Mouse (Mus musculus) thymus, adult 18-20 months (tissue): ENCODE measurements around the gene Erc1.

Experiments used
- DNase-seq, 2 experiments: peaks; one replicate each; pipeline ENCODE4 v3.0.0; 2022; ENCODE audit warnings: mixed read lengths in 2 of 2

Gene Erc1

DNA sequence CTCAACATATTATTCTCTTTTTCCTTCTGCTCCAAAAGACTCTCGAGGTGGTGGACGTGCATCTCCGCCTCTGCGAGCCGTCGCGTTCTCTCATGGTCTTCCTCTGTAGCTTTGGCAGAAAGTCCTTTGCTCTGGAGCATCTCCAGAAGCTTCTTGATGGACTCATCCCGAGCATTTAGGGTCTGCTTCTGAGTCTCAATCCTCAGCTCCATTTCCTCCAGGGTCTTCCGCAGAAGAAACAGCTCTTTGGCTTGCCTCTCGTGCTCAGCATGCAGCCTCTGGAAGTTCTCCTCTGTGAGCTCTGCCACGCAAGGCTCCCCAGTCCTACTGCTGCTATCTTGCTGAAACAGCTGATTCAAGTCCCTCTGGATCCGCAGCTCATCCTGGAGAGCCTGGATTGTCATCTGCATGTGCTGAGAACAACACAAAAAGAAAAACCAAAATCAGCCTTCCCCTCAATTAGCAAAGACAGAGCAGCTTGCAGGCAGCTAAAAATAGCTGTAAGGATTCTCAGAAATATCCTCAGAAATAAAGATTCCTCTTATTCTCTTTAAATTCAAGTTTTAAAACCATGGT is 51.0 kb downstream of the Erc1 start:
- DNase-seq: no peak

DNA sequence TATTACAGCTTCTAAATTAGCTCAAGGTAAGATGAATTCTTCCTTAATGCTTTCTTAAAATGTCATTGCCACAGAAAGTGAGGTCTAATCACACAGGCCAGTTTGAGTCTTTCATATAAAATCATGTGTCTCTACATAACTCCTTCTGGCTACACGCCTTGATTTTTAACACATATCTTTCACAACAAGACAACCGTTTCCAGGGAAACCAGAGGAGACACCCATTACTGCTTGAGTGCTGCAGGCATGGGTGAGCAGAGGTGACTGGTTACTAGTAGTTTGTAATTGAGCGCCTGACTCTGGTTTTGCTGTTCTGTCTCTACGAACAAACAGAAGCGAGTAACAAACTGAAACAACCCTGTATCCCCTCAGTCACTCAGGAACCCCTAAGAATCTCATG is 51.7 kb downstream of the Erc1 start:
- DNase-seq: no peak

DNA sequence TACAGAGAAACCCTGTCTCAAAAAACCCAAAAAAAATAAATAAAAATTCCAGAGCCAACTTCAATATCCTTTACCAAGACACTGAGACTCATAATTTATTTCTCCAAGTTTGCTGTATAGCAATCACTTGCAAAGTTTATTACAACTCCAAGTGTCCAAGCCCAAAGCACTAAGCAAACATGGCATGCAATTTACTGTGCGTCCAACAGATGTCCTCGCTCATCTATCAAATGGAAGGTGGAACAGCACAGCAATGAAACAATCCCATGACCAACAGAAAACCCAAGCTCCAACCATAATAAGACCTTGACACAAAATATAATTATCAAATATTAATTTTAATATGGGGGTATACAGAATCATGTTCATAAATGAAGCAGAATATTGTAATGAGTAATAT is 55.4 kb downstream of the Erc1 start:
- DNase-seq: peak; percentile 9 to 27

DNA sequence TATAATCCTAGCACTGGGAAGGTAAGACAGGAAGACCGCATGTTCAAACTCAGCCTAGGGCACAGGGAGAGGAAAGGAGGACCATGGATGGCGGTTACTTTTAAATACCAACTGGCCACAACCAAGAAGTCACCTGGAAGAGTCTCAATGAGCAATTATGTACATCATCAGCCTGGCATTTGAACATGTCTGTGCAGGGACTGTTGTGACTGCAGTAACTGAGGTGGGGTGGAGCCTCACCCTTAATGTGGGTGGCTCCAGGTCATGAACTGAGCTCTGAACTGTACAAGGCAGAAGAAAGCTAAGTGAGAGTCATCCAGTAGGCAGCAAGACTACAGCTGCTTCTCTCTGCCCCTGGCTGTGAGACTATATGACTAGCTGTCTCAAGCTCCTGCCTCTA is 65.6 kb downstream of the Erc1 start:
- no peak for DNase-seq

DNA sequence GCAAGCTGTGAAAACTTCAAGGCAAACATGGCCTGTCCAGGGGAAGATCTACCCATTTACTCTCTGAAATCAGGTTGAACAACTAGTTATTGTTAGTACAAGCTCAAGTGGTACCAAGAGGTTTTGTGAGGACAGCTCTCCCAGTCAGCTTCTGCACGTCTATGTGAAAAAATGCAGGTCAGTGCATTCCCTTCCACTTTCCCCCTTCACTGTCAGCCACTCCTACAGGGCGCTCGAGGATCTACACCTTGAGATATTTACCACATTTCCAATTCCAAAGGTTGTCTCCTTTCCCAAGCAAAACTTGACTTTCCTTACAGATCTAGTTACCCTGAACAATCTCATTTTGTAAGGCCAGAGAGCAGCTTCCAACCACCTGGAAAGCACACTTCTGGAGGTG is 66.9 kb downstream of the Erc1 start:
- DNase-seq: no peak

DNA sequence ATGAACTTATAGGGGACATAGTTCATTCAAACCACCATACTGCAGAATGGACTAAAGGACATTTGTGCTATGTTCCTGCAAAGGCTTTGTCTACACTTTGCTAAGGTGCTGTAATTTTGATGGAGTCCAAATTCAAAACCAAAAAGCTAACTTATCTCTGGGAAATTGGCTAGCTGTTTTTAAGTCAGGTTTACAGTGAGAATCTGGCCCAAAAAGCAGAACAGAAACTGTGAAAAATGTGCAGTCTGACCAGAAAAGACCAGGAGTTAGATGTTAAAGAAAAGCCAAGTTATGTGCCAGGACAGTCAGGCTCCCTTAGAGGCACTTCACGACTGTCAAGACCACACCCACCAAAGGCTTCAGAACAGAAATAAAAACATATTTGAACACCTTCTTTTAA is 79.2 kb downstream of the Erc1 start:
- no peak for DNase-seq

DNA sequence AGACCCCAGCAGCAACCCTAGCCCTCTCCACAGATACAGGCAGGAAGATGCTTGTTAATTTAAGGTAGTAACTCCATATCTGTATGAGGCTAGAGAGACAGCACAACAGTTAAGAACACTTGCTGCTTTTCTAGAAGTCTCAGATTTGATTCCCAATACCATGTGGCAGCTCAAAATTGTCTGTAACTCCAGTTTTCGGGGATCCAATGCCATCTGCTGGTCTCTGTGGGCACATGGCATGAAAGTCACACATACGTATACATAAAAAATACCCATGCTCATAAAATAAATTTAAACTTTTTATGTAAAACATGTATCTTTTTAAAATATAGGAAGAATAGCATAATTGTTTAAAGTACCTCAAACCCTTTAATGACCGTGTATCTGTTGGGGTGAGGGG is 83.6 kb downstream of the Erc1 start:
- DNase-seq: no peak

DNA sequence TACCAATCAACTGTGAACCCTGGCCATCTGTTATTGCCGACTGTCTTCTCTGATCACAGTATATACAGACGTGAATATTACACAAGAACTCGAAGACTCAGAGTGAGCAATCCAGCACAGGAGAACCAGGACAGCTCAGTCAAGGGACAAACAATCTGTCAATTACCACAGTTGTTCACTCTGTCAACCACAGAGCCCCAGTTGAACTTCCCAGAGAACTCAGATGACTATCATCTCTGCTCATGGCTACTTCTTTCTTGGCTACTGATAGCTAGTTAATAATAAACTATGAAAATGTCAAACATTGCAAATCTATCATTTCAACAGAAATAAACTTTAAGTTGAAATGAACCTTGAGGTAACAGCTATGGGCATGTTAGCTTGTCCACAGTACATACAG is 88.1 kb downstream of the Erc1 start:
- DNase-seq: no peak

DNA sequence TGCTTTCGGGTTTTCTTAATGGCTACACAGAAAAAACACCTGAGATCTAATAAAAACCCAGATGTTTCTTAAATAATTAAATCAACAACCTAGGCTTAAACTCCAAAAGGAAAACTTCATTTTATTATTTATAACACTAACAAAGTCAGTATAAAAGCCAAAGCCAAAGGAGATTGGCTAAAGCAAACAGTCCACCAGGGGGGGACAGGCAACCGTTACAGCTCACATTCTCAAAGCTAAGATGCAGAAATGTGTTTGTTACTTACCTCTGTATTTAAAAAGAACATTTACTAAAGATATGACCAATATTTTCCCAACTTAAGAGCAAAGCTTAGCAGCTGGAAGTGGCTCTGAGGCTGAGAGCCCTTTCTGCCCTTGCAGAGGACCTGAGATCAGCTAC is 89.5 kb downstream of the Erc1 start:
- no peak for DNase-seq

DNA sequence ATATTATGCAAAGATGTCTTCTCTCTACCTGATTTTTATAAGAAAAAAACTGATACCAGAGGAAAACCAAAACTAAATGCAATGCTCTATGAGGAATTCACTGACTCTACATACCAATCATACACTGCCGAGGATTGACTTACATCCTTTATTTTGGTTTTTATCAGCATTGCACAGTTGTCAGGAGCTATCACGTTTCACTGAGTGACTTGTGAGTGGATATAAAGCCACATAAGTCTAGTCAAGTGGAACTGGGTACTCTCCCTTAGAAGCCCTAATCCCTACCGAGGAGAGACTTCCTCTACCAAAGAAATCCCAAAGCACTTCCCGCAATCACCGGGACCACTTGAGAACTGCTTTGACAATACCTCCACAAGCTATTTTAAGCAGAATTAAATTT is 90.2 kb downstream of the Erc1 start:
- no peak for DNase-seq

DNA sequence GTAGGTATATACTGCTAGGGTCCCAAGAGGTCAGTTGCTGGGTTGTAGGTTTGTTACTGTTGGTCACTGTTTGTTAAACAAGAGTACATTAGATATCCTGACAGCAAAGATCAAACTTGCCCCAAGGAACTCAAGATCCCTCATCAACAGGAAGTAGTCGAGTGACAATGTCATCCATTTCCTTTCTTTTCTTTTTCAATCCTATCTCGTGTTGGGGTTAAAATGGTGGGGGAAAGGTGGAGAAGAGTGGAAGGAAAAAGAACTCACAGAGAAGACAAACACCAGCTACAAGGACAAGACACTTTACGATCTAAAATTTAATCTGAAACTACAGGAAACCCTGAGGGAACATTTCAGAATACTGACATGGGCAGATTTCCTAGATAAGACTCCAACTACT is 92.1 kb downstream of the Erc1 start:
- DNase-seq: no peak

DNA sequence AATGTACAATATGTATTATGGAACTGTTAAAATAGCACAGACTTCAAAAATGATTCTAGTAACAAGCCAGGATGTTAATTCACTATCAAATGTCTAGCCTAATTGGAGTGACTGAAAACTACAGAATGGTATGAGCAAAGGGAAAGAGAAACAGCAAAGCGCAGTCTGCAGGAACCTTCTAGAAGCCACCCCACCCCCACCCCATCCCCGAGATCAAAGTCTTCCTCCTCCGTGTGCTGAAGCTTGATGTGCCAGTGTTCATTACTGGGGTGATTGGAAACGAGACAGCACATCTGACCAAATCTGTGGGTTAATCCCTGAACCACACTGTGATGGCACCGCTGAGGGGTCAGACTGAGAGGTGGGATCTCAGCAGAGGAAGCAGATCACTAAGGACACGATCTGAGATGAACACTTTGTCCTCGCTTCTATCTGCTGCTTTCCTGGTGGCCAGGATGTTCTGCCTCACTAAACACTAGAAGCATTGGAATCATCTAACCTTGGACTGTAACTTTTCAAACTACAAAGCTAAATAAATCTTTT is 98.8 kb downstream of the Erc1 start:
- peak in 1 of 2 experiments; percentile 32 for DNase-seq

DNA sequence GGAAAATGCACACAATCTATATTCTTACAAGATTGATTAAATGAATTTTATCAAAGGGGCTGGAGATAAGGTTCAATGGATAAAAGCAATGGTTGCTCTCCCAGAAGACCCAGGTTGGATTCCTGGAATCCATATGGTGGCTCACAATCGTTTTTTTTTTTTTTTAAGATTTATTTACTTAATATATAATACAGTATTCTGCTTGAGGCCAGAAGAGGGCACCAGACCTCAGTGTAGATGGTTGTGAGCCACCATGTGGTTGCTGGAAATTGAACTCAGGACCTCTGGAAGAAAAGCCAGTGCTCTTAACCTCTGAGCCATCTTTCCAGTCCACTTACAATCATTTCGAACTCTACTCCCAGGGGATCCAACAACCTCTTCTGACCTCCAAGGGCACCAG is 106.1 kb downstream of the Erc1 start:
- no peak for DNase-seq

DNA sequence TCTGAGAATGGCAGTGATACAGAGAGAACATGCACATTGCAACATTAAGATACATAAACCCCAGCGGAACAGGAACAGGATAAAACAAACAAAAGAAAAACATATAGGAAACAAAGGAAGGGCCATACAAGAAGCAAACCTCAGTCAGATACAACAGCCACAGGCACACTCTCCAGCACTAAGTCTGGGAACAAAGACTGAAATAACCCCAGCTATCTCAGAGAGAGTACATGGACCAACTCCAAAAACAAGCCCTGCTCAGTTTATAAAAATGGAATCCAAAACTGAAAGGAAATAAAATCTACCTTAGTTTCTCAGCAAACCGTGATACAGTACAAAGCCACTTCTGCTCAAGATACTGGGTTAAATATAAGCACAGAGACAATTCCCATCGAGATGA is 107.4 kb downstream of the Erc1 start:
- DNase-seq: no peak

DNA sequence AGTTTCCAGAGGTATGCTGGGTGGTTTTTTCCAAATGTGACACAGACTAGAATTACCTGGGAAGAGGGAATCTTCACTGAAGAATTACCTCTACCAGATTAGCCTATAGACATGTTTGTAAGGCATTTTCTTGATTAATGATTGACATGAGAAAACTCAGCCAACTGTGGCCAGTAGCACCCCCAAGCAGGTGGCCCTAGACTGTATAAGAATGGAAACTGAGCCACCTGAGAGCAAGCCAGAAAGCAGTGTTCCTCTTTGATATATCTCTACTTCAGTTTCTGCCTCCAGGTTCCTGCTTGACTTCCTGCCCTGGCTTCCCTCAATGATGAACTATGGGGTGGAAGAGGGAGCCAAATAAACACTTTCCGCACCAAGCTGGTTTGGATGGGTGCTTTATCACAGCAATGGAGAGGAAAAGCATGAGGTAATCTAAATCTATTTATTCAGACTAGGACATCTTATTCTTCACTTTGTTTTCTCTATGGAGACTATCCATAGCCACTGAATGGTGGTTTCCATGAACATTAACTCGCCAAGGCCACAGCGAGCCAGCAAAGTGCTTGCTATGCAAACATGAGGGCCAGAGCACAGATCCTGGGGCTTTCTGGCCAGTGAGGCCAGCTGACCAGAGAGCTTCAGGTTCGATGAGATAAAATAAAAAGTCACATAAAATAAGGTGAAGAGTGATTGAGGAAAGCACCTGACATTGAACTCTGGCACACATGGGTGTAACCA is 109.2 kb downstream of the Erc1 start:
- peak in 1 of 2 experiments; percentile 46 for DNase-seq

DNA sequence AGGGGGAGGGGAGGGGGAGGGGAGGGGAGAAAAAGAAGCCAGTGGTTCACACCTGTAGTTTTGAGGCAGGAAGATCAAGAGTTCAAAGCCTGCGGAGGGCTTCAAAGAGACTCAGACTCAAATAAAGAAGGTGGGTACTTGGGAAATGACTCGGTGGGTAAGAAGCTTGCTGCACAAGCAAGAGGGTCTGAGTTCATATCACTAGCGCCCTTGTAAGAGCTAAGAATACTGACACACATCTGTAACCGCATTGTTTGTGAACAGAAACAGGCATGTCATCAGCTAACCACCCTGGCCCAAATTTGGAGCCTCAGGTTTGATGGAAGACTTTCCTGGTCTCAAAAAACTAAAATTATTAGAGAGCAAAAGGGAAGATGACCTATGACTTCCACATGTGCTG is 110.3 kb downstream of the Erc1 start:
- peak in 1 of 2 experiments; percentile 71 for DNase-seq

DNA sequence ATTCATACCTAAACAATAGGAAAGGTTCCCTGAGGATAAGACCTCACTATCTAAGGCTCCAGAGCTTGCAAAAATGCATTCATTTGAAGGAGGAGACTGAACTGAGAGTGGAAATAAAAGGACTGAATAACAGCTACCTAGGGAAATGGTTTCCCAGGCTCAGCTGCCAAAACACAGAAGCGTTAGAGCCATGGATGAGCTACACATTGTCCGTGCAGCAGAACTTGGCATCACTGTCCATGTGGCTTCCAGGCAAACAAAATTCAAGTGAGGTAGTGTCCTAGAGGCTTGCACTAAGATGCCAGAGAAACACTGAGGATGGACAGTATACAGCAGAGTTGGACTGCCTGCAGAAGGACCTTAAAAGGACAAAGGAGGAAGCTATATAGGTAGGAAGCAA is 112.0 kb downstream of the Erc1 start:
- DNase-seq: no peak

DNA sequence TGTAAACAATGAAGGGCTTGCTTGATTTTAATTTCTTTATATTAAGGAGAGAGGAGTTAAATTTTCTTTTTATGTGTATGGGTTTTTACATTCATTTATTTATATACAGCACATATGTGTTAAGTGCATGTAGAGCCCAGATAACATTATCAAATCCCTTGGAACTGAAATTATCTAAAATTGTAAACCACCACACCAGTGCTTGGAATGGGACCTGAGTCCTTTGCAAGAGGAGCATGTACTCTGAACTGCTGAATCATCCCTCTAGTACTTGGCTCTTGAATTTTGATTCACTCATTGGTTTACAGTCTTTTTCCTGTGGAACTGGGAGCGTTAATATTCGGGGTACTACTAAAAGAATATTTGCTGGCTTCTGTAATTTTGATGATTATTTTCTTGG is 116.8 kb downstream of the Erc1 start:
- DNase-seq: no peak

DNA sequence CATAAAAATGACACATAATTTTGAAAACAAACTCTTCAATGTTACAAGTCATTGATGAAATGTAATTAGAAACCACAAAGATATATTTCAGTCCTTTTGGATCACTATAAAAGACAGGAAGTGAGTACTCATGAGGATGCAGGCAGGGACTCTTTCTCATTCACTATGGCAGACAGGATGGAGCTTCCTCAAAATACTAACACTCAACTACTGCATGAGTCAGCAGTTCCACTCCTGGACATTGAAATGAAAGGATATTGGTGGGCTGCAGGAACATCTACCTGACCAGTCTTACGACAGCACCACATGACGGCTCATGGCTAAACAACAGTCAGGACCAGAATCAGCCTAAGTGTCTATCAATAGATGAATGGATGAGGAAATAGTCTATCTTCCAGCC is 132.7 kb downstream of the Erc1 start:
- no peak for DNase-seq

DNA sequence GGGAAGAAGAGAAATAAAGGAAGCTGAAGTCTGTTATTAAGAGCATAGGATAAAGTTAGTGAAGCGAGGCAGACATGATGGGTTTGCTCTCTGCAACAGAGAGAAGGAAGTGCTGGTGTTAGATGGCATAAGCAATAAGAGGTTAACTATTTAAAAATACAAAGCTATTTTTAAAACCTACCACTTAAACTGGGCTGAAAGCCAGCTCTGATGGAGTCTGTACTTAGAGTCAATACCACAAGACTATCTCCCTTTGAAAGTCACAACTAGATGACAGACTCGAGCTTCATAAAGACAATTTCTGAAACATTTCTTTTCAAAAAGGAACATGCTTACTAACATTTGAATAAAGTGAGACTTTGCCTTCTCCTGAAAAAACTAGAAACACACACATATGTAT is 134.0 kb downstream of the Erc1 start:
- DNase-seq: no peak

DNA sequence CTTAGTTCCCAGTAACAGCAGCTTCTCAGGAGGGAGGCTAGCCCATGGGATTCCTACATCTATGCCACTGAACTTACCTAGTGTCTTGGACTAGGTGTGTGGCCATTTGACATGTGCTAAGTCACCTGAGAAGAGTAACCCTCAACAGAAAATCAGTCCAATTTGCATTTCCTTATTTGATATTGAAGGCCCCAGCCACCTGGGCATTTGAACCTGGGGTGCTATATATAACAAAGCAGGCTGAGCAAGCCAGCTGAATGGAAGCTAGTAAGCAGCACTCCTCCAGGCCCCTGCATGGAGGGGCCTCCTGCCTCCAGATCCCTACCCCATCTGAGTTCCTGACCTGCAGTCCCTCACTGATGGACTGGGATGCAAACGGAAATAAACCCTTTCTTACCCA is 135.5 kb downstream of the Erc1 start:
- peak; percentile 14 to 36 for DNase-seq

DNA sequence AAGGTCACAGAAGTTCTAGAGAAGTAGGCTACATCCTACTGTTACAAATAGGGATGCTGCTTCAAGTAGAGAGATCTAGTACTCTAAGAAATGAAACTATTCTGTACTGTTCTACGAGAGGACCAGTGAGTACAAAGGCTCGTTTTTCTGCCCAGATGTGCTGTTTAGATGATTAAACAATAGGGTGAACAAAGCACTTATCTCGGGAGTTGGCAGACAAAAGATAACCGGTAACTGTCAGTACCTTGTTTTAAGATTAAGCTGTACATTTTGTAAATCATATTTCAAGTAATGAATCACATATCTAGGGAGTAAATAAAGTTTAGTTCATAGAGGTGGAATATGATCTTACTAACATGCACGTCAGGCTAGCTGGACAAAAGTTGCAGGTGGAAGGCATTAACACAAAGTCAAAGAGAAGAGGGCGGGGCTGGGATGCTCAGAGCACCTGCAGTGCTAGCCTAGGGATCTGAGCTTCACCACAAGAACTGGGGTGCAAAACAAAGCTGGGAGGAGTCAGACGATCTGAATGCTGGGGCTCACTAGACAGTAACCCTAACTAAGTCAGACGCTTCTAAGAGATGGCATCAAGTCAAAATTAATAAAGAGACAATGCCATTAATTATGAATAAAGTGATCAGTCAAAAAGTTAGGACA is 136.2 kb downstream of the Erc1 start:
- DNase-seq: peak; percentile 70 to 84

DNA sequence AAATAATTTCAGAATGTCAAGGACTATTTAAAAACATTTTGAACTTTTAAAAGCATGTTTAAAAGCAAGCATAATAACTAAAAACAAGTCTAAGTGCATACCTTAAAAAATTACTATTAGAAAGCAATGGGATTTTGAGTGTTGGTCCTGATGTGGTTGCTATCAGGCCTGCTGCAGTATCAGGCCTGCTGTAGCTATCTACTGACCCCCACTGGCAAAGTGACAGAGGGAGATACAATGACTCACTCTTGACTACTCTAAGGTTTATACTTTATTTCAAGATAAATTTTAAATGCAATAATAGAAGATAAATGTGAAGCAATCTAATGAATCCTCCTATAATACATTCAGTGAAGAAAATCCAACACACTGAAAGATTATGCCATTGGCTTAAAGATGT is 138.4 kb downstream of the Erc1 start:
- no peak for DNase-seq

DNA sequence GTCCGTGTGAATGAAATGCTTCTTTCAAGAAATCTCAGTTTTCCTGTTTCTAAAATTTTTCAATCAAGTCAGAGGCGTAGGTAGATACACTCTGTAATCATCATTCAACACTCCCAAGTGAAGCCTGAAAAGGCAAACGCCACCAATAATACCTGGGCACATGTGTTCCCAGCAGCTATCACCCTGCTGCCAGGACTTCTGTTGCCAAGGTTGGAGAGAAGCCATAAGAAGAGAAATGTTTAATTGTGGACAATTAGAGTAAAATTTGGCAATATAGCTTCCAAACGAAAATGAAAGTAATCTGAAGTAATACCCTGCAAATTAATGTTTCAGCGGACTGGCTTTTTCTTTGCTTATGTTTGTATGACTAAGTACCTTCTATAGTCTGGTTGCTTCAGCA is 140.1 kb downstream of the Erc1 start:
- DNase-seq: no peak
